Mouse (Mus musculus) spleen, embryonic (tissue): ENCODE measurements around the gene 2310034G01Rik.

Source experiments
- CTCF ChIA-PET: fragments of 350-600 bp; sonication (Branson Sonifier 250); formaldehyde crosslinking; loops from one replicate; lab custom pipeline; 2022; lab: Charles Lee

2310034G01Rik gene

GRCm38 (mm10) chr19:46303251-46304215, 46.6 kb downstream of the 2310034G01Rik start:
- CTCF ChIA-PET, result no interaction called here

- CTCF ChIA-PET, result no interaction called here
Observed at GRCm38 (mm10) chr19:46302551-46302950, 47.6 kb downstream of the 2310034G01Rik start.

GRCm38 (mm10) chr19:46300294-46301045, 49.6 kb downstream of the 2310034G01Rik start:
- CTCF ChIA-PET, result no interaction called here
